9 mouse cellular contexts compared by ENCODE assay signal in genomic region chr10:91172329-91173100, GRCm38 (mm10). TPM values are rescaled to one million over a fixed set of nuclear protein-coding genes. Genes with fewer than 3 reads are reported as not detected.
DNase-seq lines count a peak whose midpoint lies in the region; ATAC-seq and TF ChIP-seq lines count a peak whose summit lies in the region.
"Had no signal": no experiment of that assay in that cellular context is flagged by ENCODE, and none has a peak within 500 bp of the region (broad histone marks: within the 10 kb centered on the region; RNA-seq: fewer than 3 reads in every experiment).

No protein-coding gene starts in this region.

- TF ChIP-seq POLR2A in small intestine, adult 2 months (IDR thresholded peaks at IDR 0.05; ENCODE audit: low read depth, low read length), result no peak

- H3K9me3 ChIP-seq in lung, embryonic 15.5 days, result no peaks in the 10 kb centered on the region
- H3K9me3 ChIP-seq in forebrain, embryonic 10.5 days, result no peaks in the 10 kb centered on the region
- H3K9me3 ChIP-seq in limb, embryonic 11.5 days (ENCODE audit: control insufficient read depth, low read length), result no peaks in the 10 kb centered on the region

- H3K27ac ChIP-seq in lung, embryonic 15.5 days, result peak overlapping the region; percentile 100
- H3K27ac ChIP-seq in forebrain, embryonic 10.5 days, result peak overlapping the region; percentile 100
- peak overlapping the region; percentile 99 for H3K27ac ChIP-seq in limb, embryonic 11.5 days (replicated peaks; ENCODE audit: low read depth, low read length)
- 0 out of 2 replicates have a peak overlapping the region, but pooled peaks have one; percentile 90 for H3K27ac ChIP-seq in small intestine, adult 2 months (ENCODE audit: insufficient read depth, low read depth, low read length)

- no peak for ATAC-seq in lung, embryonic 15.5 days (ENCODE audit: borderline replicate concordance, extremely low read depth, low FRiP score, low TSS enrichment)
- ATAC-seq in limb, embryonic 11.5 days (ENCODE audit: insufficient number of reproducible peaks, low FRiP score, low TSS enrichment, low read depth), result no peak
- ATAC-seq in monocyte, adult 5-6 weeks (replicated peaks; ENCODE audit: insufficient number of reproducible peaks, low FRiP score, low TSS enrichment, poor library complexity, severe bottlenecking), result no peak
- no peak for ATAC-seq in frontal cortex, adult (ENCODE audit: low TSS enrichment)

- peak overlapping the region; percentile 76 for H3K4me2 ChIP-seq in lung, embryonic 15.5 days
- H3K4me2 ChIP-seq in limb, embryonic 11.5 days (ENCODE audit: low read depth, severe bottlenecking), result peak overlapping the region; percentile 79

- H3K4me3 ChIP-seq in lung, embryonic 15.5 days, result peak overlapping the region; percentile 97
- H3K4me3 ChIP-seq in forebrain, embryonic 10.5 days, result peak overlapping the region; percentile 97
- peak overlapping the region; percentile 87 for H3K4me3 ChIP-seq in limb, embryonic 11.5 days (ENCODE audit: low read depth, low read length)
- H3K4me3 ChIP-seq in small intestine, adult 2 months (ENCODE audit: low read depth, low read length), result no peak overlapping the region

- WGBS in lung, embryonic 15.5 days, result 79% methylated on average over 14 of the region's 14 CpGs
- whole genome bisulfite sequencing in forebrain, embryonic 10.5 days, result 88% methylated on average over 14 of the region's 14 CpGs
- 88% methylated on average over 14 of the region's 14 CpGs for WGBS in limb, embryonic 11.5 days
- 74% methylated on average over 14 of the region's 14 CpGs for WGBS in small intestine, adult 2 months

- no peak for DNase-seq in lung, postnatal 25 days (ENCODE audit: low spot score)
- no peak for DNase-seq in forebrain, embryonic 10.5 days (ENCODE audit: extremely low spot score, low spot score)
- no peak for DNase-seq in limb, embryonic 11.5 days (ENCODE audit: low spot score)
- DNase-seq in layer of hippocampus, adult 9-10 months (ENCODE audit: low spot score), result no peak
- DNase-seq: kidney, postnatal 14 days had no signal

- peak overlapping the region; percentile 100 for H3K9ac ChIP-seq in lung, embryonic 15.5 days
- H3K9ac ChIP-seq in limb, embryonic 11.5 days (ENCODE audit: low read length), result peak overlapping the region; percentile 100

- no peak for TF ChIP-seq CTCF in small intestine, adult 2 months (IDR thresholded peaks at IDR 0.05; ENCODE audit: extremely low read depth, insufficient read length, insufficient replicate concordance, low read depth, low read length)

- no peaks in the 10 kb centered on the region for H3K27me3 ChIP-seq in lung, embryonic 15.5 days
- H3K27me3 ChIP-seq in forebrain, embryonic 10.5 days (ENCODE audit: poor library complexity, severe bottlenecking), result no peaks in the 10 kb centered on the region
- H3K27me3 ChIP-seq in limb, embryonic 11.5 days (ENCODE audit: control insufficient read depth, insufficient read depth, low read length), result no peaks in the 10 kb centered on the region
- no peaks in the 10 kb centered on the region for H3K27me3 ChIP-seq in small intestine, adult 2 months (ENCODE audit: control insufficient read depth, insufficient read depth, low read length)

- H3K4me1 ChIP-seq in lung, embryonic 15.5 days, result peaks cover 19% of the 10 kb centered on the region
- peaks cover 29% of the 10 kb centered on the region for H3K4me1 ChIP-seq in forebrain, embryonic 10.5 days
- H3K4me1 ChIP-seq in limb, embryonic 11.5 days (ENCODE audit: control insufficient read depth, insufficient read depth, low read length), result peaks cover 4% of the 10 kb centered on the region
- H3K4me1 ChIP-seq in small intestine, adult 2 months (ENCODE audit: control insufficient read depth, insufficient read depth, insufficient read length, low read length), result no peaks in the 10 kb centered on the region; the same call in 1 of the 2 replicates

- H3K36me3 ChIP-seq in lung, embryonic 15.5 days, result no peaks in the 10 kb centered on the region
- peaks cover 19% of the 10 kb centered on the region for H3K36me3 ChIP-seq in forebrain, embryonic 10.5 days (replicated peaks)
- H3K36me3 ChIP-seq in limb, embryonic 11.5 days (ENCODE audit: control insufficient read depth, insufficient read depth, low read length), result no peaks in the 10 kb centered on the region
- no peaks in the 10 kb centered on the region for H3K36me3 ChIP-seq in small intestine, adult 2 months (ENCODE audit: control insufficient read depth, insufficient read depth, low read length)

RNA-seq across cellular contexts. Expression of gene Tmpo, which starts 8.6 kb away (rescaled TPM):
- 263 and 267 TPM in 2 replicates for polyA plus RNA-seq in lung, embryonic 15.5 days (2015; fragmentation: Nextera tagmentation; extraction: Ambion mirVana)
- polyA plus RNA-seq in forebrain, embryonic 10.5 days (2016; fragmentation: Nextera tagmentation; extraction: Ambion mirVana), result 261 and 275 TPM in 2 replicates
- polyA plus RNA-seq in limb, embryonic 11.5 days (2014; fragmentation: Nextera tagmentation; extraction: Ambion mirVana), result 359 and 371 TPM in 2 replicates
- 18.5 and 29.0 TPM in 2 replicates for polyA plus RNA-seq in small intestine, adult 2 months (2012; rRNA removed)
- total RNA-seq in monocyte, adult 5-6 weeks (2017), result 237 to 305 TPM (median 300 TPM) in 3 replicates

RNA-seq across cellular contexts. Expression of gene Slc25a3, which starts 48.7 kb away (rescaled TPM):
- 417 and 419 TPM in 2 replicates for polyA plus RNA-seq in lung, embryonic 15.5 days (2015; fragmentation: Nextera tagmentation; extraction: Ambion mirVana)
- 412 and 413 TPM in 2 replicates for polyA plus RNA-seq in forebrain, embryonic 10.5 days (2016; fragmentation: Nextera tagmentation; extraction: Ambion mirVana)
- polyA plus RNA-seq in limb, embryonic 11.5 days (2014; fragmentation: Nextera tagmentation; extraction: Ambion mirVana), result 450 and 461 TPM in 2 replicates
- 486 and 781 TPM in 2 replicates for polyA plus RNA-seq in small intestine, adult 2 months (2012; rRNA removed)
- 191 to 312 TPM (median 245 TPM) in 3 replicates for total RNA-seq in monocyte, adult 5-6 weeks (2017)
